Mouse (Mus musculus): ENCODE results near the gene Tbkbp1.

Tbkbp1 gene

GRCm38 (mm10) chr11:97151343-97151801 lies at the start of gene Tbkbp1:
Gene Tbkbp1, minus strand, starts transcription at chr11:97151495.
- DNase-seq: peak; percentile 71

- no peak for DNase-seq
Measured at GRCm38 (mm10) chr11:97199519-97199918, 48.2 kb upstream of the Tbkbp1 start.

GRCm38 (mm10) chr11:97198601-97199000 lies 47.3 kb upstream of the Tbkbp1 start:
- DNase-seq: peak; percentile 26

- DNase-seq: no peak
Measured at GRCm38 (mm10) chr11:97197021-97197420, 45.7 kb upstream of the Tbkbp1 start.

GRCm38 (mm10) chr11:97196541-97196940 lies 45.2 kb upstream of the Tbkbp1 start:
- DNase-seq: no peak

GRCm38 (mm10) chr11:97192621-97192951 lies 41.3 kb upstream of the Tbkbp1 start:
- no peak for DNase-seq

GRCm38 (mm10) chr11:97191915-97192620 lies 40.8 kb upstream of the Tbkbp1 start:
- no peak for DNase-seq

- no peak for DNase-seq
Measured at GRCm38 (mm10) chr11:97190992-97191391, 39.7 kb upstream of the Tbkbp1 start.

GRCm38 (mm10) chr11:97189645-97190044 lies 38.4 kb upstream of the Tbkbp1 start:
- DNase-seq: peak; percentile 24

- DNase-seq: peak; percentile 42
Measured at GRCm38 (mm10) chr11:97189231-97189630, 37.9 kb upstream of the Tbkbp1 start.

GRCm38 (mm10) chr11:97188643-97188955 lies 37.3 kb upstream of the Tbkbp1 start:
- no peak for DNase-seq

GRCm38 (mm10) chr11:97187764-97188642 lies 36.7 kb upstream of the Tbkbp1 start, which contains the start of gene Kpnb1:
Gene Kpnb1, minus strand, starts transcription at chr11:97187881.
- peak; percentile 99 for DNase-seq

- peak; percentile 97 for DNase-seq
Measured at GRCm38 (mm10) chr11:97186947-97187763, 35.9 kb upstream of the Tbkbp1 start.

- no peak for DNase-seq
Measured at GRCm38 (mm10) chr11:97185704-97186614, 34.7 kb upstream of the Tbkbp1 start.

- DNase-seq: no peak
Measured at GRCm38 (mm10) chr11:97184875-97185274, 33.6 kb upstream of the Tbkbp1 start.

GRCm38 (mm10) chr11:97182446-97182845 lies 31.2 kb upstream of the Tbkbp1 start:
- DNase-seq: no peak

GRCm38 (mm10) chr11:97181061-97181460 lies 29.8 kb upstream of the Tbkbp1 start:
- no peak for DNase-seq

- DNase-seq: no peak
Measured at GRCm38 (mm10) chr11:97178198-97178597, 26.9 kb upstream of the Tbkbp1 start.

- no peak for DNase-seq
Measured at GRCm38 (mm10) chr11:97176851-97177250, 25.6 kb upstream of the Tbkbp1 start.

GRCm38 (mm10) chr11:97175499-97175898 lies 24.2 kb upstream of the Tbkbp1 start:
- no peak for DNase-seq

GRCm38 (mm10) chr11:97160341-97160740 lies 9.0 kb upstream of the Tbkbp1 start:
- DNase-seq: no peak

- no peak for DNase-seq
Measured at GRCm38 (mm10) chr11:97156999-97157398, 5.7 kb upstream of the Tbkbp1 start.

Measured in cerebellum, adult 11-12 months (tissue).